In genomic region chr5:21055820-21056531, GRCm38 (mm10) we compare ENCODE assay signal across 8 mouse cellular contexts. TPM values are rescaled to one million over a fixed set of nuclear protein-coding genes. Genes with fewer than 3 reads are reported as not detected.
DNase-seq lines count a peak whose midpoint lies in the region; ATAC-seq and TF ChIP-seq lines count a peak whose summit lies in the region.

Ptpn12 (minus strand) TSS chr5:21055911.

- H3K36me3 ChIP-seq in embryonic facial prominence, embryonic 15.5 days = no peaks in the 10 kb centered on the region
- H3K36me3 ChIP-seq in kidney, embryonic 14.5 days (ENCODE audit: control insufficient read depth, insufficient read depth, low read length) = no peaks in the 10 kb centered on the region
- no peaks in the 10 kb centered on the region for H3K36me3 ChIP-seq in limb, embryonic 15.5 days

- no peaks in the 10 kb centered on the region for H3K4me1 ChIP-seq in bone marrow, adult 2 months (ENCODE audit: control insufficient read depth, insufficient read depth, low read length)
- peaks cover 4% of the 10 kb centered on the region for H3K4me1 ChIP-seq in embryonic facial prominence, embryonic 15.5 days
- peaks cover 8% of the 10 kb centered on the region; the same call in 1 of the 2 replicates for H3K4me1 ChIP-seq in kidney, embryonic 14.5 days (ENCODE audit: control insufficient read depth, insufficient read depth, low read length)
- peaks cover 3% of the 10 kb centered on the region for H3K4me1 ChIP-seq in limb, embryonic 15.5 days

- H3K9ac ChIP-seq in embryonic facial prominence, embryonic 15.5 days = peak within 1 kb of the TSS; percentile 93
- peak within 1 kb of the TSS; percentile 97 for H3K9ac ChIP-seq in kidney, embryonic 14.5 days (ENCODE audit: low read depth, low read length)
- H3K9ac ChIP-seq in limb, embryonic 15.5 days = peak within 1 kb of the TSS; percentile 87

- H3K9me3 ChIP-seq in embryonic facial prominence, embryonic 15.5 days (replicated peaks) = no peaks in the 10 kb centered on the region
- H3K9me3 ChIP-seq in kidney, embryonic 14.5 days (ENCODE audit: control insufficient read depth, low read length) = no peaks in the 10 kb centered on the region
- no peaks in the 10 kb centered on the region for H3K9me3 ChIP-seq in limb, embryonic 15.5 days

- TF ChIP-seq POLR2A in bone marrow, adult 2 months (IDR thresholded peaks at IDR 0.05; ENCODE audit: borderline replicate concordance, control insufficient read depth, low read depth, low read length) = peak; percentile 85; the same call in 1 of the 2 replicates

- H3K27me3 ChIP-seq in embryonic facial prominence, embryonic 15.5 days = no peaks in the 10 kb centered on the region
- no peaks in the 10 kb centered on the region for H3K27me3 ChIP-seq in kidney, embryonic 14.5 days (ENCODE audit: control insufficient read depth, insufficient read depth, low read length)
- H3K27me3 ChIP-seq in limb, embryonic 15.5 days = no peaks in the 10 kb centered on the region

- ATAC-seq in embryonic facial prominence, embryonic 15.5 days (ENCODE audit: insufficient number of reproducible peaks, low FRiP score, low TSS enrichment, low read depth) = peak; percentile 96
- ATAC-seq in kidney, embryonic 14.5 days (ENCODE audit: low FRiP score, low TSS enrichment) = peak; percentile 97
- peak; percentile 97 for ATAC-seq in limb, embryonic 15.5 days (ENCODE audit: insufficient number of reproducible peaks, low FRiP score, low TSS enrichment, low read depth)

- TF ChIP-seq CTCF in bone marrow, adult 2 months (IDR thresholded peaks at IDR 0.05; ENCODE audit: control insufficient read depth, insufficient read depth, low read length) = no peak

- H3K4me2 ChIP-seq in embryonic facial prominence, embryonic 15.5 days (replicated peaks) = peak within 1 kb of the TSS; percentile 60
- peak within 1 kb of the TSS; percentile 56 for H3K4me2 ChIP-seq in kidney, embryonic 14.5 days (replicated peaks; ENCODE audit: low read depth, low read length)
- H3K4me2 ChIP-seq in limb, embryonic 15.5 days = peak within 1 kb of the TSS; percentile 70

- peak; percentile 97 for DNase-seq in 416B (ENCODE audit: low read depth)
- DNase-seq in heart, adult 9 months (ENCODE audit: low spot score in 2 of 2) = peak; percentile 98 to 99
- peak; percentile 84 to 89 for DNase-seq in monocyte, adult 2 months (ENCODE audit: low read depth in 1 of 2, low spot score in 2 of 2)
- DNase-seq in spleen, postnatal 36 days (ENCODE audit: low spot score in 2 of 2) = peak; percentile 95

- WGBS in bone marrow, adult 2 months = under 1% methylated on average over 71 of the region's 73 CpGs
- WGBS in embryonic facial prominence, embryonic 15.5 days = under 1% methylated on average over 60 of the region's 73 CpGs
- WGBS in kidney, embryonic 14.5 days = under 1% methylated on average over 50 of the region's 73 CpGs
- under 1% methylated on average over 51 of the region's 73 CpGs for WGBS in limb, embryonic 15.5 days

- H3K4me3 ChIP-seq in bone marrow, adult 2 months (replicated peaks; ENCODE audit: control insufficient read depth, low read depth, low read length) = peak within 1 kb of the TSS; percentile 95
- H3K4me3 ChIP-seq in embryonic facial prominence, embryonic 15.5 days (replicated peaks) = peak within 1 kb of the TSS; percentile 94
- peak within 1 kb of the TSS; percentile 96 for H3K4me3 ChIP-seq in kidney, embryonic 14.5 days (ENCODE audit: low read length)
- H3K4me3 ChIP-seq in limb, embryonic 15.5 days = peak within 1 kb of the TSS; percentile 97

- H3K27ac ChIP-seq in bone marrow, adult 2 months (ENCODE audit: control insufficient read depth, insufficient read depth, low read depth, low read length, poor library complexity) = peak within 1 kb of the TSS; percentile 98
- peak within 1 kb of the TSS; percentile 98 for H3K27ac ChIP-seq in embryonic facial prominence, embryonic 15.5 days (replicated peaks)
- H3K27ac ChIP-seq in kidney, embryonic 14.5 days (ENCODE audit: low read depth, low read length) = peak within 1 kb of the TSS; percentile 99
- H3K27ac ChIP-seq in limb, embryonic 15.5 days = peak within 1 kb of the TSS; percentile 98

RNA-seq across cellular contexts. Expression of gene Ptpn12, which starts in this region (rescaled TPM):
- 21.1 and 26.4 TPM in 2 replicates for polyA plus RNA-seq in bone marrow, adult 2 months (2011; ENCODE audit: insufficient read depth, insufficient read length, low replicate concordance, missing spikeins)
- polyA plus RNA-seq in embryonic facial prominence, embryonic 15.5 days (2015; fragmentation: Nextera tagmentation; extraction: Ambion mirVana) = 24.2 and 25.0 TPM in 2 replicates
- 30.8 and 36.9 TPM in 2 replicates for polyA plus RNA-seq in kidney, embryonic 14.5 days (2014; fragmentation: Nextera tagmentation; extraction: Ambion mirVana)
- polyA plus RNA-seq in limb, embryonic 15.5 days (2015; fragmentation: Nextera tagmentation; extraction: Ambion mirVana) = 20.0 and 21.8 TPM in 2 replicates

Comparison
In these comparisons a context has a peak if more than half of its experiments do, and no peak if none do; other contexts are left out.
1. Peak in every context shown above with its lines: DNase-seq, ATAC-seq, H3K4me3 ChIP-seq and H3K27ac ChIP-seq.